Comparison of ENCODE assay signal across 21 mouse cellular contexts in genomic region chr16:75232133-75232532, GRCm38 (mm10).
DNase-seq lines count a peak whose midpoint lies in the region; ATAC-seq and TF ChIP-seq lines count a peak whose summit lies in the region.
"Had no signal": no experiment of that assay in that cellular context is flagged by ENCODE, and none has a peak within 500 bp of the region (broad histone marks: within the 10 kb centered on the region; RNA-seq: fewer than 3 reads in every experiment).

No protein-coding gene starts in this region.

- no peak for TF ChIP-seq CTCF in brain, embryonic 14.5 days (IDR thresholded peaks at IDR 0.05; ENCODE audit: borderline replicate concordance, extremely low read depth, insufficient read depth, insufficient read length)

- 92% methylated on average over 1 of the region's 1 CpGs for WGBS in heart, embryonic 11.5 days (ENCODE audit: insufficient replicate concordance)

- no peaks in the 10 kb centered on the region for H3K4me1 ChIP-seq in heart, embryonic 11.5 days (ENCODE audit: control insufficient read depth, insufficient read depth, low read length)
- H3K4me1 ChIP-seq: embryonic facial prominence, embryonic 13.5 days; forebrain, embryonic 12.5 days; heart, embryonic 12.5 days; hindbrain, embryonic 15.5 days had no signal

- no peak overlapping the region for H3K4me3 ChIP-seq in heart, embryonic 11.5 days (ENCODE audit: low read depth, low read length)
- H3K4me3 ChIP-seq: embryonic facial prominence, embryonic 13.5 days; forebrain, embryonic 12.5 days; heart, embryonic 12.5 days; hindbrain, embryonic 15.5 days had no signal

- no peak overlapping the region for H3K27ac ChIP-seq in heart, embryonic 11.5 days (ENCODE audit: low read depth, low read length)
- H3K27ac ChIP-seq: embryonic facial prominence, embryonic 13.5 days; forebrain, embryonic 12.5 days; hindbrain, embryonic 15.5 days had no signal

- H3K4me2 ChIP-seq in heart, embryonic 11.5 days = no peak overlapping the region
- H3K4me2 ChIP-seq: embryonic facial prominence, embryonic 13.5 days; forebrain, embryonic 12.5 days; heart, embryonic 12.5 days; hindbrain, embryonic 15.5 days had no signal

- no peak overlapping the region for H3K9ac ChIP-seq in heart, embryonic 11.5 days (ENCODE audit: low read depth, low read length)
- H3K9ac ChIP-seq: embryonic facial prominence, embryonic 13.5 days; forebrain, embryonic 12.5 days; heart, embryonic 12.5 days; hindbrain, embryonic 15.5 days had no signal

- H3K36me3 ChIP-seq in heart, embryonic 11.5 days (ENCODE audit: control insufficient read depth, insufficient read depth, low read length) = no peaks in the 10 kb centered on the region
- H3K36me3 ChIP-seq: embryonic facial prominence, embryonic 13.5 days; forebrain, embryonic 12.5 days; heart, embryonic 12.5 days; hindbrain, embryonic 15.5 days had no signal

- peak; percentile 32 for DNase-seq in left cerebral cortex, adult 11 months (ENCODE audit: low spot score)
- DNase-seq in left cerebral cortex, postnatal 4 days = no peak
- peak; percentile 81 for DNase-seq in brain, adult 2 months (ENCODE audit: low read depth, low spot score)
- peak; percentile 30 for DNase-seq in brain, embryonic 14.5 days (ENCODE audit: low read depth)
- DNase-seq in right cerebral cortex, postnatal 10 days (ENCODE audit: low spot score in 2 of 2) = peak; percentile 25 to 43
- no peak for DNase-seq in heart, adult 8-10 months (ENCODE audit: low spot score)
- DNase-seq in heart, postnatal 14 days = no peak
- DNase-seq: adrenal gland, adult 8-10 months; adrenal gland, postnatal 36 days; cerebellum, adult 18-20 months; cerebellum, adult 9-11 months; cerebellum, postnatal 36 days; gastrocnemius, postnatal 36 days; heart, adult 11 months; heart, postnatal 36 days had no signal

- ATAC-seq in heart, embryonic 11.5 days (replicated peaks; ENCODE audit: insufficient number of reproducible peaks, low FRiP score, low TSS enrichment) = no peak
- ATAC-seq: forebrain, embryonic 16.5 days had no signal

- no peaks in the 10 kb centered on the region for H3K9me3 ChIP-seq in heart, embryonic 11.5 days (replicated peaks; ENCODE audit: control insufficient read depth, low read length)
- H3K9me3 ChIP-seq: embryonic facial prominence, embryonic 13.5 days; forebrain, embryonic 12.5 days; heart, embryonic 12.5 days; hindbrain, embryonic 15.5 days had no signal

- H3K27me3 ChIP-seq in heart, embryonic 11.5 days (ENCODE audit: control insufficient read depth, insufficient read depth, low read length) = no peaks in the 10 kb centered on the region
- H3K27me3 ChIP-seq: embryonic facial prominence, embryonic 13.5 days; forebrain, embryonic 12.5 days; heart, embryonic 12.5 days; hindbrain, embryonic 15.5 days had no signal

- intact Hi-C loops in left cerebral cortex, postnatal 4 days (cut with DNase I) = no loop called here
- intact Hi-C loops in heart, postnatal 14 days (cut with DNase I) = no loop called here

- no peak for TF ChIP-seq POLR2A in brain, embryonic 14.5 days (IDR thresholded peaks at IDR 0.05; ENCODE audit: borderline replicate concordance, extremely low read depth, insufficient read depth, insufficient read length, poor library complexity, severe bottlenecking)

Comparison
In these comparisons a context has a peak if more than half of its experiments do, and no peak if none do; other contexts are left out.
1. DNase-seq: peak in left cerebral cortex, adult 11 months (single experiment), brain, adult 2 months (single experiment), brain, embryonic 14.5 days (single experiment) and right cerebral cortex, postnatal 10 days (2 of 2); none in left cerebral cortex, postnatal 4 days (single experiment), heart, adult 8-10 months (single experiment) and heart, postnatal 14 days (0 of 2).